Mouse (Mus musculus) liver, embryonic 11.5 days (tissue): ENCODE measurements at regions not wholly inside any gene's neighbourhood (a gene's known extent, or its start where the extent isn't known, plus 50 kb on each side); places are given as distances from the start of the nearest gene placed in this dataset.

Experiments
- ATAC-seq: fragments of 200-750 bp; cut with Nextera tagmentation; replicated peaks from 2 replicates; pipeline ENCODE4 v1.8.0; 2017; ENCODE audit warnings: moderate number of reproducible peaks, mild to moderate bottlenecking, moderate TSS enrichment, moderate library complexity; ENCODE audit not compliant: low FRiP score
- DNase-seq: peaks from one replicate; pipeline ENCODE4 v3.0.0-alpha.2; 2017; ENCODE audit warnings: low spot score
- H3K27ac ChIP-seq: fragments of 300-500 bp; sonication (generic); 2 replicates; pipeline ENCODE4 v1.5.1; 2014; ENCODE audit warnings: mild to moderate bottlenecking, low read depth, low read length, control low read depth
- H3K27me3 ChIP-seq: fragments of 300-500 bp; sonication (generic); replicated peaks from 2 replicates; pipeline ENCODE4 v1.6.1; 2014; ENCODE audit warnings: low read length, mixed read lengths; ENCODE audit not compliant: control insufficient read depth, insufficient read depth
- H3K36me3 ChIP-seq: fragments of 300-500 bp; sonication (generic); 2 replicates; pipeline ENCODE4 v1.6.1; 2014; ENCODE audit warnings: mild to moderate bottlenecking, low read length, moderate library complexity, mixed read lengths; ENCODE audit not compliant: control insufficient read depth, insufficient read depth
- H3K4me1 ChIP-seq: fragments of 300-500 bp; sonication (generic); replicated peaks from 2 replicates; pipeline ENCODE4 v1.6.1; 2014; ENCODE audit warnings: low read length, mixed read lengths; ENCODE audit not compliant: control insufficient read depth, insufficient read depth
- H3K4me2 ChIP-seq: fragments of 300-500 bp; sonication (generic); 2 replicates; pipeline ENCODE4 v1.6.1; 2014; ENCODE audit warnings: mild to moderate bottlenecking, control low read depth, moderate library complexity
- H3K4me3 ChIP-seq: fragments of 300-500 bp; sonication (generic); 2 replicates; pipeline ENCODE4 v1.5.1; 2014; ENCODE audit warnings: low read depth, low read length, control low read depth
- H3K9ac ChIP-seq: fragments of 300-500 bp; sonication (generic); 2 replicates; pipeline ENCODE4 v1.6.1; 2014; ENCODE audit warnings: low read depth, low read length, control low read depth
- H3K9me3 ChIP-seq: fragments of 300-500 bp; sonication (generic); 2 replicates; pipeline ENCODE4 v1.6.1; 2016; ENCODE audit warnings: low read length, inconsistent platforms, mixed read lengths; ENCODE audit not compliant: control insufficient read depth
- WGBS: fragments of 180-500 bp; shearing (Covaris S2); extraction: QIAGEN DNeasy Blood & Tissue Kit; methylation state at CpG from one replicate; pipeline ENCODE4 v1.1.7; 2014; 5-methylcytosine and 5-hydroxymethylcytosine counted together

- H3K9ac ChIP-seq = no peak overlapping the region
- no peaks in the 10 kb centered on the region for H3K9me3 ChIP-seq
- H3K27me3 ChIP-seq = no peaks in the 10 kb centered on the region
- no peak overlapping the region for H3K4me2 ChIP-seq
- 42% methylated on average over 9 of the region's 9 CpGs for WGBS
- H3K27ac ChIP-seq = no peak overlapping the region
- ATAC-seq (no peak), DNase-seq (no peak)
- no peaks in the 10 kb centered on the region for H3K4me1 ChIP-seq
- no peak overlapping the region for H3K4me3 ChIP-seq
- no peaks in the 10 kb centered on the region for H3K36me3 ChIP-seq
These were observed 82.5 kb upstream of the Usp38 start for GRCm38 (mm10) chr8:81097076-81097819.

- H3K9me3 ChIP-seq = no peaks in the 10 kb centered on the region
- no peak overlapping the region for H3K4me2 ChIP-seq
- H3K4me1 ChIP-seq = no peaks in the 10 kb centered on the region
- no peak overlapping the region for H3K4me3 ChIP-seq
- no peak for DNase-seq
- H3K27ac ChIP-seq = no peak overlapping the region
- ATAC-seq = no peak
- 35% methylated on average over 2 of the region's 2 CpGs for WGBS
- no peaks in the 10 kb centered on the region for H3K27me3 ChIP-seq
- no peaks in the 10 kb centered on the region for H3K36me3 ChIP-seq
- H3K9ac ChIP-seq = no peak overlapping the region
These were observed 80.5 kb upstream of the Usp38 start for GRCm38 (mm10) chr8:81095237-81095636.

- Histone ChIP-seq H3K4me2 (no peak overlapping the region), H3K9me3 (no peaks in the 10 kb centered on the region), H3K4me1 (no peaks in the 10 kb centered on the region), H3K36me3 (no peaks in the 10 kb centered on the region), H3K4me3 (no peak overlapping the region), H3K9ac (no peak overlapping the region), H3K27ac (no peak overlapping the region), H3K27me3 (no peaks in the 10 kb centered on the region)
- no peak for DNase-seq
- whole genome bisulfite sequencing = 77% methylated on average over 12 of the region's 12 CpGs
- ATAC-seq = no peak
These were observed 66.3 kb upstream of the Usp38 start for GRCm38 (mm10) chr8:81080865-81081637.

GRCm38 (mm10) chr8:81079887-81080300, 65.2 kb upstream of the Usp38 start:
- ATAC-seq = no peak

GRCm38 (mm10) chr8:81069080-81069840, 54.5 kb upstream of the Usp38 start:
- Histone ChIP-seq H3K27ac (no peak overlapping the region), H3K4me3 (no peak overlapping the region), H3K9me3 (no peaks in the 10 kb centered on the region), H3K27me3 (no peaks in the 10 kb centered on the region), H3K9ac (no peak overlapping the region), H3K36me3 (no peaks in the 10 kb centered on the region), H3K4me1 (no peaks in the 10 kb centered on the region), H3K4me2 (no peak overlapping the region)
- DNase-seq (no peak), ATAC-seq (no peak)
- WGBS = 69% methylated on average over 5 of the region's 5 CpGs

More at GRCm38 (mm10) chr8:81079887-81080300, 65.2 kb upstream of the Usp38 start:
- Histone ChIP-seq H3K9ac (no peak overlapping the region), H3K4me1 (no peaks in the 10 kb centered on the region), H3K4me3 (no peak overlapping the region), H3K9me3 (no peaks in the 10 kb centered on the region), H3K27me3 (no peaks in the 10 kb centered on the region), H3K4me2 (no peak overlapping the region), H3K36me3 (no peaks in the 10 kb centered on the region), H3K27ac (no peak overlapping the region)
- DNase-seq = no peak
- 79% methylated on average over 8 of the region's 8 CpGs for WGBS

GRCm38 (mm10) chr8:81068519-81068918, 53.8 kb upstream of the Usp38 start:
- WGBS = 75% methylated on average over 3 of the region's 3 CpGs
- H3K9me3 ChIP-seq = no peaks in the 10 kb centered on the region
- no peak overlapping the region for H3K4me3 ChIP-seq
- DNase-seq (no peak), ATAC-seq (no peak)
- no peaks in the 10 kb centered on the region for H3K4me1 ChIP-seq
- H3K9ac ChIP-seq = no peak overlapping the region
- H3K36me3 ChIP-seq = no peaks in the 10 kb centered on the region
- H3K4me2 ChIP-seq = no peak overlapping the region
- H3K27me3 ChIP-seq = no peaks in the 10 kb centered on the region
- no peak overlapping the region for H3K27ac ChIP-seq

- DNase-seq = no peak
- H3K4me2 ChIP-seq = no peak overlapping the region
- H3K4me1 ChIP-seq = no peaks in the 10 kb centered on the region
- H3K9ac ChIP-seq = no peak overlapping the region
- no peak overlapping the region for H3K4me3 ChIP-seq
- WGBS = 78% methylated on average over 2 of the region's 2 CpGs
- no peak for ATAC-seq
- no peaks in the 10 kb centered on the region for H3K27me3 ChIP-seq
- H3K9me3 ChIP-seq = no peaks in the 10 kb centered on the region
- H3K36me3 ChIP-seq = no peaks in the 10 kb centered on the region
- H3K27ac ChIP-seq = no peak overlapping the region
These were observed 52.0 kb upstream of the Usp38 start for GRCm38 (mm10) chr8:81066765-81067164.
